Mouse (Mus musculus) splenic B cell, adult 2 months (primary cell): ENCODE results near the gene Ccdc151.

Source experiments
- DNase-seq: peaks from one replicate; pipeline ENCODE4 v3.0.0-alpha.2; 2011; ENCODE audit warnings: low read depth, low spot score
- H3K27me3 ChIP-seq: 2 replicates; pipeline ENCODE4 v1.6.1; 2012; ENCODE audit warnings: mild to moderate bottlenecking, low read length, moderate library complexity, mixed read lengths; ENCODE audit not compliant: control insufficient read depth, poor library complexity, insufficient read depth, severe bottlenecking
- H3K36me3 ChIP-seq: 2 replicates; pipeline ENCODE4 v1.6.1; 2012; ENCODE audit warnings: mild to moderate bottlenecking, low read length, moderate library complexity, mixed read lengths; ENCODE audit not compliant: control insufficient read depth, poor library complexity, insufficient read depth, severe bottlenecking

The Ccdc151 gene

GRCm38 (mm10) chr9:22016245-22016644 lies 13.8 kb upstream of the Ccdc151 start:
- Histone ChIP-seq H3K36me3 (peaks cover 4% of the 10 kb centered on the region; the same call in 1 of the 2 replicates), H3K27me3 (no peaks in the 10 kb centered on the region)
- no peak for DNase-seq

- DNase-seq, result no peak
- Histone ChIP-seq H3K27me3 (no peaks in the 10 kb centered on the region), H3K36me3 (peaks cover 7% of the 10 kb centered on the region; the same call in 1 of the 2 replicates)
These were observed 10.3 kb upstream of the Ccdc151 start for GRCm38 (mm10) chr9:22012731-22013130.

- no peak for DNase-seq
- H3K27me3 ChIP-seq, result no peaks in the 10 kb centered on the region
- H3K36me3 ChIP-seq, result peaks cover 9% of the 10 kb centered on the region
These were observed 8.6 kb upstream of the Ccdc151 start for GRCm38 (mm10) chr9:22011055-22011454.

- no peak for DNase-seq
- Histone ChIP-seq H3K27me3 (no peaks in the 10 kb centered on the region), H3K36me3 (peaks cover 5% of the 10 kb centered on the region)
These were observed 2.1 kb upstream of the Ccdc151 start for GRCm38 (mm10) chr9:22004546-22004945.

- no peaks in the 10 kb centered on the region for H3K27me3 ChIP-seq
- no peak for DNase-seq
- H3K36me3 ChIP-seq, result peaks cover 5% of the 10 kb centered on the region
These were observed 725 bp upstream of the Ccdc151 start for GRCm38 (mm10) chr9:22003163-22003554.

GRCm38 (mm10) chr9:22001633-22002032 lies 801 bp downstream of the Ccdc151 start:
- Histone ChIP-seq H3K36me3 (peaks cover 3% of the 10 kb centered on the region), H3K27me3 (no peaks in the 10 kb centered on the region)
- DNase-seq, result no peak

- no peak for DNase-seq
- H3K27me3 ChIP-seq, result no peaks in the 10 kb centered on the region
- H3K36me3 ChIP-seq, result peaks cover 3% of the 10 kb centered on the region
These were observed 2.1 kb downstream of the Ccdc151 start for GRCm38 (mm10) chr9:22000296-22000695.

- no peaks in the 10 kb centered on the region; the same call in 1 of the 2 replicates for H3K36me3 ChIP-seq
- DNase-seq, result no peak
- no peaks in the 10 kb centered on the region for H3K27me3 ChIP-seq
These were observed 6.1 kb downstream of the Ccdc151 start for GRCm38 (mm10) chr9:21996178-21996867.

GRCm38 (mm10) chr9:21992227-21992626 lies 10.2 kb downstream of the Ccdc151 start:
- Histone ChIP-seq H3K27me3 (no peaks in the 10 kb centered on the region; the same call in 1 of the 2 replicates), H3K36me3 (no peaks in the 10 kb centered on the region)
- no peak for DNase-seq

GRCm38 (mm10) chr9:21989230-21990110 lies 13.0 kb downstream of the Ccdc151 start, which contains the start of gene Rgl3:
Rgl3 (minus strand) TSS chr9:21989446.
- Histone ChIP-seq H3K27me3 (no peaks in the 10 kb centered on the region; the same call in 1 of the 2 replicates), H3K36me3 (no peaks in the 10 kb centered on the region)
- DNase-seq, result peak; percentile 40

GRCm38 (mm10) chr9:21988421-21989101 lies 13.9 kb downstream of the Ccdc151 start:
- peak; percentile 56 for DNase-seq
- no peaks in the 10 kb centered on the region for H3K36me3 ChIP-seq
- no peaks in the 10 kb centered on the region; the same call in 1 of the 2 replicates for H3K27me3 ChIP-seq

GRCm38 (mm10) chr9:21987592-21988342 lies 14.7 kb downstream of the Ccdc151 start:
- no peaks in the 10 kb centered on the region; the same call in 1 of the 2 replicates for H3K27me3 ChIP-seq

GRCm38 (mm10) chr9:21983911-21984310 lies 18.5 kb downstream of the Ccdc151 start:
- no peaks in the 10 kb centered on the region; the same call in 1 of the 2 replicates for H3K27me3 ChIP-seq
- no peak for DNase-seq
- no peaks in the 10 kb centered on the region for H3K36me3 ChIP-seq

More at GRCm38 (mm10) chr9:21987592-21988342, 14.7 kb downstream of the Ccdc151 start:
- no peaks in the 10 kb centered on the region for H3K36me3 ChIP-seq
- no peak for DNase-seq
